Mouse (Mus musculus) ES-Bruce4 (cell line): ENCODE data around the gene Akap2. TPM values are rescaled to one million over a fixed set of nuclear protein-coding genes. Genes with fewer than 3 reads are reported as not detected.

Source experiments
- H3K27ac ChIP-seq: 2 replicates; pipeline ENCODE4 v1.5.1; 2012; ENCODE audit warnings: low read length, inconsistent platforms; ENCODE audit not compliant: insufficient read depth
- H3K27me3 ChIP-seq: 2 replicates; pipeline ENCODE4 v1.6.1; 2012; ENCODE audit warnings: mild to moderate bottlenecking, low read length, inconsistent platforms; ENCODE audit not compliant: control insufficient read depth, poor library complexity, insufficient read depth, severe bottlenecking
- H3K36me3 ChIP-seq: 2 replicates; pipeline ENCODE4 v1.6.1; 2012; ENCODE audit warnings: inconsistent platforms, mild to moderate bottlenecking, low read length, moderate library complexity; ENCODE audit not compliant: control insufficient read depth, poor library complexity, insufficient read depth, severe bottlenecking
- H3K4me1 ChIP-seq: one replicate; pipeline ENCODE4 v1.8.1; 2011; ENCODE audit warnings: low read length; ENCODE audit not compliant: control insufficient read depth, insufficient read depth
- H3K4me3 ChIP-seq: 2 replicates; pipeline ENCODE4 v1.5.1; 2011; ENCODE audit warnings: low read depth, mild to moderate bottlenecking, low read length
- H3K9ac ChIP-seq: 2 replicates; pipeline ENCODE4 v1.6.1; 2012; ENCODE audit warnings: low read depth, mild to moderate bottlenecking, inconsistent platforms; ENCODE audit not compliant: poor library complexity, severe bottlenecking
- H3K9me3 ChIP-seq: replicated peaks from 2 replicates; pipeline ENCODE4 v1.6.1; 2012; ENCODE audit warnings: mild to moderate bottlenecking, low read length, inconsistent platforms; ENCODE audit not compliant: control insufficient read depth, poor library complexity, insufficient read depth, severe bottlenecking
- CTCF ChIP-seq: IDR thresholded peaks from one replicate; pipeline ENCODE4 v1.8.1; 2011; ENCODE audit warnings: low read depth, low read length
- EP300 ChIP-seq: IDR thresholded peaks from 2 replicates; pipeline ENCODE4 v1.6.1; 2011; ENCODE audit warnings: low read depth, low read length; ENCODE audit not compliant: insufficient read depth
- POLR2A ChIP-seq: IDR thresholded peaks from one replicate; pipeline ENCODE4 v1.8.1; 2011; ENCODE audit warnings: low read length; ENCODE audit not compliant: insufficient read depth
- polyA plus RNA-seq: library from polyadenylated mRNA; stranded (reverse); fragments of >200 nt; gene quantifications from 2 replicates; pipeline ENCODE4 v1.2.4, GENCODE M21; 2011; ENCODE audit warnings: low read depth; ENCODE audit not compliant: missing spikeins, insufficient read depth, insufficient read length

Akap2 gene
- polyA plus RNA-seq, 1 experiment, result 96.5 TPM

DNA sequence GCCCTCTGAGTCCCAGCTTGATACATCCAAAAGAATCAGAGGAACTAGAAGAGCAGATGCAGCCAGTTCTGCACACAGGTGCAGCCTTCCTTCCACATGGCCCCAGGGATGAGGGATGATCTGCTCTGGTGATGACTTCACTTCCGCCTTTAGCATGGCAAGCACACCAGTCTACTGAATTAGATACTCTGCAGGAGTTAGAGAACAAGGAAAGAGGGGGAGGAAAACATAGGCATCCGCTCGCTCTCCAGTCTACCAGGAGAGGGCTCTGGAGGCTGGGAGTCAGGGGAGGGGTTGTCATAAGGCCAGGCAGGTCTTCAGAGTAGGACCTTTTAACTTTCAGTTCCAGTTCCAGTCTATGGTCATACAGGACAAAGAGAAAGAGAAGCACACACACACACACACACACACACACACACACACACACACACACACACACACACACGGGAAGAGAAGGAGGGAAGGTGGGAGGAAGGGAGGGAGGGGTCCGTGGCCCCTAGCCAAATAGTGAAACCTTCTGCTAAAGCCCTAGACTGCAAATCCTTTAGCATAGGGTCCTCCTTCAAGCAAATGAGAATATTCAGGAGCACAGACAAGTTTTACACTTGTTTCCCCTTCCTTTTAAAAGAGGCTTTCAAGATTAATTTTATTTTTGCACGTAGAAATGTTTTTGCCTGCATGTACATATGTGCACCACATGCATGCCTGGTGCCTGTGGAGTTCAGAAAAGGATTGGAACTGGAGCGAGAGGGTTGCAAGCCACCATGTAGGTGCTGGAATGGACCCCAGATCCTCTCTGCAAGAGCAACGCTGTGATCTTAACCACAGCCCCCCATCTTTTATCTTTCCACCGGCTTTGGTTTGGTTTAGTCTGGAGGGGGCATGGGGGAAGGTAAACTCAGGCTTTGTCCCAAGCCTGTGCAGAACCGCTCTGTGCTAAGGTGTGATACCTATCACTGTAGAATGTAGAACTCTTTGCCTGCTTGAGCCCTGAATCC lies 197.0 kb downstream of the Akap2 start:
- Histone ChIP-seq H3K36me3 (no peaks in the 10 kb centered on the region), H3K27ac (no peak overlapping the region), H3K4me1 (peaks cover 3% of the 10 kb centered on the region), H3K27me3 (no peaks in the 10 kb centered on the region), H3K9ac (no peak overlapping the region), H3K9me3 (0 out of 2 replicates have a peak, but pooled peaks cover 3% of the 10 kb centered on the region), H3K4me3 (0 out of 2 replicates have a peak overlapping the region, but pooled peaks have one; percentile 37)
- peak; percentile 48 for TF ChIP-seq CTCF
- TF ChIP-seq EP300, result no peak

- no peaks in the 10 kb centered on the region for H3K27me3 ChIP-seq
- TF ChIP-seq POLR2A (no peak), EP300 (no peak), CTCF (no peak)
- no peak overlapping the region for H3K27ac ChIP-seq
- peaks cover 3% of the 10 kb centered on the region for H3K4me1 ChIP-seq
- H3K36me3 ChIP-seq, result no peaks in the 10 kb centered on the region
- H3K9me3 ChIP-seq, result 0 out of 2 replicates have a peak, but pooled peaks cover 3% of the 10 kb centered on the region
- H3K9ac ChIP-seq, result peak overlapping the region; percentile 56
- peak overlapping the region; percentile 37 for H3K4me3 ChIP-seq
These were observed 197.9 kb downstream of the Akap2 start for GRCm38 (mm10) chr4:57915216-57915965.

DNA sequence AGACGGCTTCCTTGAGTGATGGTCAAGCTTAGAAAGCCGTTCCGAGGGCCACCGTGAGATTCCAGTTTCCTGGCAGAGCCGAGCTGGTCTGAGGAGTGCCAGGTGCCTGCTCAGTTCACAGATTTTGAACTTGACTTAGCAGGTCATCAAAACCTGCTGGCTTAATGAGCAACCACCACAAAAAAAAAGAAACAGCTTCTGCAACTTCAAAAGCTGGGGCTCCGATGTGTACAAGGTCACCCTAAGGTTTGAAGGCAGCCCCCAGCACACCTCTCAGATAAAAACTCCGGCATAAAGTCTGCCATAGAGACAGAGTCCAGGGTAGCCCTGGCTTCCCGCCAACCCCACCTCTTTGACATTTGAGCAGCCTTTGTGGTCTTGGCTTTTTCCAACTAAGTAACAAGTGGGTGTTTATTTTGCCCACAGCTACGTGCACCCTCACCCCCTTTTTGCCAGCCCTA lies 198.8 kb downstream of the Akap2 start, which contains the start of gene D630039A03Rik:
TSS of gene D630039A03Rik (minus strand) at position 97 of the 461 bp plus-strand sequence.
- TF ChIP-seq CTCF (no peak), POLR2A (no peak), EP300 (no peak)
- Histone ChIP-seq H3K9me3 (0 out of 2 replicates have a peak, but pooled peaks cover 3% of the 10 kb centered on the region), H3K27ac (no peak within 1 kb of the TSS), H3K4me3 (peak within 1 kb of the TSS; percentile 37), H3K4me1 (peaks cover 5% of the 10 kb centered on the region), H3K9ac (peak within 1 kb of the TSS; percentile 56), H3K36me3 (no peaks in the 10 kb centered on the region), H3K27me3 (no peaks in the 10 kb centered on the region)

DNA sequence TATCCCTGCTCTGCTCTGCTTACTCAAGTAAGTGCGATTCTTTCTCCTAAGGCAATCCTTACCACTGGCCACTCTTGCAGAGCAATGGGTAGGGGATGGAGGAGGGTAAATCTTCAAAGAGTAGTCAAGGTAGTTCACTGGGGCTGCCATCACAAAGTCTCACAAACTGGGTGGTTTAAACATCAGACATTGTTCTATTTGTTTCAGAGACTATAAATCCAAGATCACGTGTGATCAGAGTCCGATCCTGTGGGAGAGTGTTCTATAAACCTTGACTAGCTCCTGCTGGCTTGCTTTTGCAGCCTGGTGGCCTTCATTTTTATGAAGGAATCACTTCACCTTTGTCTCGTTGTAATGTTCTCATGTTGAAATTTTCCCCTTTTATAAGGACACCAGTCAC lies 199.3 kb downstream of the Akap2 start:
- Histone ChIP-seq H3K27ac (no peak overlapping the region), H3K4me3 (no peak overlapping the region), H3K36me3 (no peaks in the 10 kb centered on the region), H3K4me1 (peaks cover 5% of the 10 kb centered on the region), H3K9ac (no peak overlapping the region), H3K27me3 (no peaks in the 10 kb centered on the region), H3K9me3 (0 out of 2 replicates have a peak, but pooled peaks cover 3% of the 10 kb centered on the region)
- no peak for TF ChIP-seq EP300
- TF ChIP-seq CTCF, result no peak
- no peak for TF ChIP-seq POLR2A

- Histone ChIP-seq H3K4me3 (peak overlapping the region; percentile 85), H3K9me3 (no peaks in the 10 kb centered on the region), H3K9ac (peak overlapping the region; percentile 74), H3K36me3 (no peaks in the 10 kb centered on the region), H3K27me3 (no peaks in the 10 kb centered on the region), H3K27ac (peak overlapping the region; percentile 93), H3K4me1 (peaks cover 5% of the 10 kb centered on the region)
- peak; percentile 98 for TF ChIP-seq EP300
- no peak for TF ChIP-seq CTCF
These were observed 202.3 kb downstream of the Akap2 start for GRCm38 (mm10) chr4:57919494-57920423.
